Mouse (Mus musculus) MEL-GATA-1-ER (cell line): ENCODE results near the gene H2-DMb1.

Experiments
- DNase-seq: peaks from one replicate; pipeline ENCODE4 v3.0.0-alpha.2; 2012; ENCODE audit warnings: low read depth; ENCODE audit errors: extremely low read depth

The H2-DMb1 gene

GRCm38 (mm10) chr17:34122188-34122984 lies 30.5 kb upstream of the H2-DMb1 start, which contains the start of gene Brd2:
Brd2 (minus strand) TSS chr17:34122634.
- no peak for DNase-seq

GRCm38 (mm10) chr17:34123111-34123510 lies 29.8 kb upstream of the H2-DMb1 start:
- DNase-seq: no peak

GRCm38 (mm10) chr17:34123518-34123917 lies 29.4 kb upstream of the H2-DMb1 start:
- no peak for DNase-seq

GRCm38 (mm10) chr17:34124649-34125048 lies 28.2 kb upstream of the H2-DMb1 start:
- DNase-seq: no peak

GRCm38 (mm10) chr17:34126826-34127420 lies 25.9 kb upstream of the H2-DMb1 start:
- no peak for DNase-seq

GRCm38 (mm10) chr17:34127475-34127874 lies 25.4 kb upstream of the H2-DMb1 start:
- no peak for DNase-seq

- DNase-seq: no peak
Observed at GRCm38 (mm10) chr17:34128264-34128937, 24.5 kb upstream of the H2-DMb1 start.

GRCm38 (mm10) chr17:34128944-34129791 lies 23.7 kb upstream of the H2-DMb1 start:
- DNase-seq: no peak

- DNase-seq: no peak
Observed at GRCm38 (mm10) chr17:34130073-34130947, 22.6 kb upstream of the H2-DMb1 start.

- no peak for DNase-seq
Observed at GRCm38 (mm10) chr17:34131911-34132310, 21.0 kb upstream of the H2-DMb1 start.

- no peak for DNase-seq
Observed at GRCm38 (mm10) chr17:34133289-34133688, 19.6 kb upstream of the H2-DMb1 start.

- DNase-seq: no peak
Observed at GRCm38 (mm10) chr17:34134451-34134850, 18.4 kb upstream of the H2-DMb1 start.

GRCm38 (mm10) chr17:34135297-34136224 lies 17.3 kb upstream of the H2-DMb1 start:
- DNase-seq: peak; percentile 98

GRCm38 (mm10) chr17:34137601-34138000 lies 15.3 kb upstream of the H2-DMb1 start:
- DNase-seq: no peak

- DNase-seq: no peak
Observed at GRCm38 (mm10) chr17:34138655-34139054, 14.2 kb upstream of the H2-DMb1 start.

- no peak for DNase-seq
Observed at GRCm38 (mm10) chr17:34139416-34139815, 13.5 kb upstream of the H2-DMb1 start.

GRCm38 (mm10) chr17:34140240-34140639 lies 12.6 kb upstream of the H2-DMb1 start:
- no peak for DNase-seq

GRCm38 (mm10) chr17:34141448-34141847 lies 11.4 kb upstream of the H2-DMb1 start:
- no peak for DNase-seq

- DNase-seq: no peak
Observed at GRCm38 (mm10) chr17:34142456-34143010, 10.3 kb upstream of the H2-DMb1 start.
